Mouse (Mus musculus): Measurements from ENCODE around the gene Neurl2. TPM values are rescaled to one million over a fixed set of nuclear protein-coding genes. Genes with fewer than 3 reads are reported as not detected.

The Neurl2 gene
- total and polyA plus RNA-seq, 3 experiments, result 1.8 to 4.1 (median 2.1) TPM

DNA sequence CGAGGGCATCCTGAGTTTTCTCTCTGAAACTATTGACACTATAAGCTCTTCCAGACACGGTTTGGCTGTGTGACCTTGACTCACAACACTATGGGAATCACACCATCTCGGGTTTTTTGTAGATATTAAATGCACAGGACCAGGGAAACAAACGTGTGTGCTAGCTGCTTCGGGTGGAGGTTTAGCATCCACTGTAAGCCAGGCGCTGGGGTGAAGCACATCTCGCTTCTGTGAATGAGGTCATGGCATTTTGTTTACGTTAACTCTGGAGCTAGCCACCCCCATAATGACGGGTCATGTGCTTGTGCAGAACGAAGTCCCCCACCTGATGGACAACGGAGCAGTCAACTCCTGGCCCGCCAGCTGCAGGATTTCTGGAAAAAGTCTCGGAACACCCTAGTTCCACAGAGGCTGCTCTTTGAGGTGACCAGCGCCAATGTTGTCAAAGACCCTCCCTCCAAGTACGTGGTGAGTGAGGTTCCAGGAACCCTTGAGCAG is 46.8 kb downstream of the Neurl2 start:
- TF ChIP-seq UBTF (IDR thresholded peaks at IDR 0.05; ENCODE audit: low read depth, low read length) (no peak), ZNF384 (IDR thresholded peaks at IDR 0.05; ENCODE audit: low read depth, low read length) (no peak), MAX (IDR thresholded peaks at IDR 0.05; ENCODE audit: low read length) (no peak), MXI1 (IDR thresholded peaks at IDR 0.05; ENCODE audit: low read depth, low read length) (no peak), JUND (conservative IDR thresholded peaks at IDR 0.05; ENCODE audit: low read depth, low read length) (no peak), GABPA (IDR thresholded peaks at IDR 0.05; ENCODE audit: insufficient replicate concordance, low read depth, low read length) (no peak), CTCF (conservative IDR thresholded peaks at IDR 0.05 in 1 of 2, IDR thresholded peaks at IDR 0.05 in 1 of 2; ENCODE audit: low read depth in 2 of 2, low read length in 2 of 2) (no peak), MYC (IDR thresholded peaks at IDR 0.05; ENCODE audit: low read depth, low read length) (no peak), MEF2A (IDR thresholded peaks at IDR 0.05; ENCODE audit: borderline replicate concordance, low read depth, low read length) (no peak), PAX5 (IDR thresholded peaks at IDR 0.05; ENCODE audit: low read length) (no peak), NRF1 (IDR thresholded peaks at IDR 0.05; ENCODE audit: low read depth, low read length) (no peak), SIN3A (IDR thresholded peaks at IDR 0.05; ENCODE audit: low read length) (no peak)
- Histone ChIP-seq H3K36me3 (replicated peaks in 1 of 2; ENCODE audit: control insufficient read depth in 1 of 2, insufficient read depth in 1 of 2, low read length in 1 of 2) (peaks cover 4 to 29% of the 10 kb centered on the region in 2 experiments), H3K27ac (ENCODE audit: insufficient read depth, low read depth) (no peak overlapping the region), H3K9ac (ENCODE audit: insufficient read depth, low read depth) (peak overlapping the region; percentile 45; the same call in 1 of the 2 replicates), H3K4me1 (ENCODE audit: control insufficient read depth in 1 of 2, insufficient read depth in 2 of 2) (peaks cover 7 to 17% of the 10 kb centered on the region in 2 experiments), H3K9me3 (replicated peaks; ENCODE audit: low read length) (no peaks in the 10 kb centered on the region), H3K79me2 (replicated peaks; ENCODE audit: control insufficient read depth, extremely low read depth, insufficient read depth, poor library complexity, severe bottlenecking) (no peaks in the 10 kb centered on the region), H3K4me3 (replicated peaks in 1 of 3; ENCODE audit: low read depth in 2 of 3, low read length in 2 of 3, poor library complexity in 1 of 3) (no peak overlapping the region), H3K27me3 (replicated peaks) (peaks cover 25% of the 10 kb centered on the region), H3K4me2 (ENCODE audit: insufficient read depth, low read depth, poor library complexity, severe bottlenecking) (peak overlapping the region; percentile 90)
- no peak for DNase-seq (ENCODE audit: extremely low read depth)
- dilution Hi-C loops (cut with MboI; ENCODE audit: extremely low pct_ligation_motif_present, extremely low pct_unique_long_range_greater_than_20kb, low sequenced_read_pairs), result no loop called here
- in situ Hi-C loops (cut with MboI; ENCODE audit: low pct_ligation_motif_present, low pct_unique_long_range_greater_than_20kb, low sequenced_read_pairs), result no loop called here

- Histone ChIP-seq H3K4me3 (replicated peaks in 1 of 3; ENCODE audit: low read depth in 2 of 3, low read length in 2 of 3, poor library complexity in 1 of 3) (peak within 1 kb of the TSS; percentile 53 to 82 (median 64)), H3K27me3 (replicated peaks) (peaks cover 26% of the 10 kb centered on the region), H3K9me3 (replicated peaks; ENCODE audit: low read length) (no peaks in the 10 kb centered on the region), H3K27ac (ENCODE audit: insufficient read depth, low read depth) (no peak within 1 kb of the TSS), H3K4me2 (ENCODE audit: insufficient read depth, low read depth, poor library complexity, severe bottlenecking) (peak within 1 kb of the TSS; percentile 90), H3K79me2 (replicated peaks; ENCODE audit: control insufficient read depth, extremely low read depth, insufficient read depth, poor library complexity, severe bottlenecking) (no peaks in the 10 kb centered on the region), H3K4me1 (ENCODE audit: control insufficient read depth in 1 of 2, insufficient read depth in 2 of 2) (peaks cover 7 to 17% of the 10 kb centered on the region in 2 experiments), H3K36me3 (replicated peaks in 1 of 2; ENCODE audit: control insufficient read depth in 1 of 2, insufficient read depth in 1 of 2, low read length in 1 of 2) (peaks cover 0 to 22% of the 10 kb centered on the region in 2 experiments), H3K9ac (ENCODE audit: insufficient read depth, low read depth) (peak within 1 kb of the TSS; percentile 63)
- peak; percentile 45 for DNase-seq (ENCODE audit: extremely low read depth)
- in situ Hi-C loops (cut with MboI; ENCODE audit: low pct_ligation_motif_present, low pct_unique_long_range_greater_than_20kb, low sequenced_read_pairs) (no loop called here), dilution Hi-C loops (cut with MboI; ENCODE audit: extremely low pct_ligation_motif_present, extremely low pct_unique_long_range_greater_than_20kb, low sequenced_read_pairs) (no loop called here)
- TF ChIP-seq TBP (conservative IDR thresholded peaks at IDR 0.05; ENCODE audit: low read depth, low read length), result no peak
- TF ChIP-seq ELF1 (IDR thresholded peaks at IDR 0.05; ENCODE audit: low read depth, low read length), result 0 out of 2 replicates have a peak, but pooled peaks have one; percentile 17
- no peak for TF ChIP-seq ZKSCAN1 (IDR thresholded peaks at IDR 0.05; ENCODE audit: borderline replicate concordance, low read depth, low read length)
- no peak for TF ChIP-seq CHD2 (IDR thresholded peaks at IDR 0.05; ENCODE audit: low read length)
- no peak for TF ChIP-seq POLR2AphosphoS2 (IDR thresholded peaks at IDR 0.05; ENCODE audit: low read depth, low read length)
- no peak for TF ChIP-seq KAT2A (IDR thresholded peaks at IDR 0.05; ENCODE audit: insufficient replicate concordance, low read length)
- peak; percentile 42; the same call in 1 of the 2 replicates for TF ChIP-seq POLR2A (IDR thresholded peaks at IDR 0.05; ENCODE audit: low read depth, low read length)
- no peak for TF ChIP-seq MYC (IDR thresholded peaks at IDR 0.05; ENCODE audit: low read depth, low read length)
- TF ChIP-seq MXI1 (IDR thresholded peaks at IDR 0.05; ENCODE audit: low read depth, low read length), result no peak; the same call in 1 of the 2 replicates
- no peak; the same call in 1 of the 2 replicates for TF ChIP-seq MAZ (IDR thresholded peaks at IDR 0.05; ENCODE audit: low read depth, low read length)
- TF ChIP-seq TCF12 (IDR thresholded peaks at IDR 0.05; ENCODE audit: low read depth, low read length), result peak; percentile 17; the same call in 1 of the 2 replicates
- no peak for TF ChIP-seq IRF4 (IDR thresholded peaks at IDR 0.05; ENCODE audit: low read depth, low read length)
- no peak for TF ChIP-seq HCFC1 (IDR thresholded peaks at IDR 0.05; ENCODE audit: low read depth, low read length)
- no peak; a peak in 2 of 4 replicates for TF ChIP-seq CTCF (conservative IDR thresholded peaks at IDR 0.05 in 1 of 2, IDR thresholded peaks at IDR 0.05 in 1 of 2; ENCODE audit: low read depth in 2 of 2, low read length in 2 of 2)
- no peak for TF ChIP-seq MAFK (IDR thresholded peaks at IDR 0.05; ENCODE audit: insufficient replicate concordance, low read length)
- TF ChIP-seq UBTF (IDR thresholded peaks at IDR 0.05; ENCODE audit: low read depth, low read length), result no peak
- TF ChIP-seq ZMIZ1 (IDR thresholded peaks at IDR 0.05; ENCODE audit: low read depth, low read length), result peak; percentile 48; the same call in 1 of the 2 replicates
- no peak for TF ChIP-seq CHD1 (IDR thresholded peaks at IDR 0.05; ENCODE audit: low read depth, low read length)
- TF ChIP-seq JUN (IDR thresholded peaks at IDR 0.05; ENCODE audit: insufficient read depth, low read depth, low read length), result no peak
- TF ChIP-seq NRF1 (IDR thresholded peaks at IDR 0.05; ENCODE audit: low read depth, low read length), result no peak
- no peak for TF ChIP-seq BHLHE40 (IDR thresholded peaks at IDR 0.05; ENCODE audit: low read depth, low read length)
- TF ChIP-seq ZC3H11A (IDR thresholded peaks at IDR 0.05; ENCODE audit: low read depth, low read length), result no peak
- TF ChIP-seq SIN3A (IDR thresholded peaks at IDR 0.05; ENCODE audit: low read length), result no peak
These were observed 47.5 kb downstream of the Neurl2 start, which contains the start of gene Snx21 for GRCm38 (mm10) chr2:164785481-164786387. Gene Snx21 (plus strand): TSS chr2:164785823.
